Mouse (Mus musculus) forebrain, postnatal 0 days (tissue): Measurements from ENCODE around the gene Slc1a3. TPM values are rescaled to one million over a fixed set of nuclear protein-coding genes. Genes with fewer than 3 reads are reported as not detected.

Experiments used
- ATAC-seq: fragments of 200-750 bp; cut with Nextera tagmentation; 2 replicates; pipeline ENCODE4 v1.8.0; 2017; ENCODE audit warnings: mild to moderate bottlenecking, moderate library complexity
- DNase-seq: peaks from one replicate; pipeline ENCODE4 v3.0.0-alpha.2; 2015
- H3K27ac ChIP-seq: fragments of 300-500 bp; sonication (generic); 2 replicates; pipeline ENCODE4 v1.5.1; 2014; ENCODE audit warnings: low read depth, mild to moderate bottlenecking, antibody characterized with exemption, low read length, moderate library complexity, mixed read lengths
- H3K27me3 ChIP-seq: fragments of 300-500 bp; sonication (generic); 2 replicates; pipeline ENCODE4 v1.6.1; 2014; ENCODE audit warnings: mild to moderate bottlenecking, low read length, mixed read lengths; ENCODE audit not compliant: insufficient read depth
- H3K36me3 ChIP-seq: fragments of 300-500 bp; sonication (generic); 2 replicates; pipeline ENCODE4 v1.6.1; 2014; ENCODE audit warnings: mild to moderate bottlenecking, moderate library complexity; ENCODE audit not compliant: insufficient read depth
- H3K4me1 ChIP-seq: fragments of 300-500 bp; sonication (generic); 2 replicates; pipeline ENCODE4 v1.6.1; 2014; ENCODE audit warnings: antibody characterized with exemption; ENCODE audit not compliant: insufficient read depth
- H3K4me2 ChIP-seq: fragments of 300-500 bp; sonication (generic); 2 replicates; pipeline ENCODE4 v1.6.1; 2014; ENCODE audit warnings: low read depth, mild to moderate bottlenecking, moderate library complexity
- H3K4me3 ChIP-seq: fragments of 300-500 bp; sonication (generic); 2 replicates; pipeline ENCODE4 v1.5.1; 2014; ENCODE audit warnings: low read depth, low read length, mixed read lengths
- H3K9ac ChIP-seq: fragments of 300-500 bp; sonication (generic); 2 replicates; pipeline ENCODE4 v1.6.1; 2014; ENCODE audit warnings: mild to moderate bottlenecking
- H3K9me3 ChIP-seq: fragments of 300-500 bp; sonication (generic); 2 replicates; pipeline ENCODE4 v1.6.1; 2016; ENCODE audit warnings: low read length
- CTCF ChIP-seq: sonication (generic); IDR thresholded peaks from 2 replicates; pipeline ENCODE4 v1.5.1; 2016; ENCODE audit warnings: antibody characterized with exemption, control low read depth, low read depth
- WGBS: fragments of 180-500 bp; shearing (Covaris S2); extraction: QIAGEN DNeasy Blood & Tissue Kit; methylation state at CpG from one replicate; pipeline ENCODE4 v1.1.7; 2014; 5-methylcytosine and 5-hydroxymethylcytosine counted together
- polyA plus RNA-seq: library from polyadenylated mRNA; unstranded; fragments of >200 nt; fragmentation: Nextera tagmentation; extraction: Ambion mirVana; gene quantifications from 2 replicates; pipeline ENCODE4 v1.2.1, GENCODE M21; 2015
- total RNA-seq: library from RNA; depleted of rRNA; stranded (reverse); fragments of >200 nt; gene quantifications from 2 replicates; pipeline ENCODE4 v1.2.3, GENCODE M21; 2014

Gene Slc1a3
- total and polyA plus RNA-seq, 2 experiments from 2014 or later, result 192 to 234 TPM

DNA sequence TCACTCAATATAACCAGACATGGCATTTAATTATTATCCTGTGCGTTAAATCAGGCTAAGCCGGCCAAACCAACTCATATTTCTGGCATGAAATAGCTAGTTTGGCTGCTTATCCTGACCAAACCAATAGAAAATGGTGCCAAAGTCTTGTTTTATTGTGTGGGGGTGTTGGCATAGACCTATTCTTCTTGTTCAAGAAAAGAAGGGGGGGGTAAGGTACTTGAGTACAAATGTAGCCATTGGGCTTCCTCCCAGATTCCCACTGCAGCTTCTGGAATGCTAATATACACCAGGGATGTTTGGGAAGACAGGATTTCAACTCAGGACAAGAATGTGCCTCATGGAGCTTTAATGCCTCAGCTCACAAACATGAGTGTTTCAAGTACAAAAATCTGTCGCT lies 26.3 kb downstream of the Slc1a3 start:
- Histone ChIP-seq H3K9me3 (no peaks in the 10 kb centered on the region), H3K36me3 (no peaks in the 10 kb centered on the region; the same call in 1 of the 2 replicates), H3K4me1 (no peaks in the 10 kb centered on the region), H3K9ac (no peak overlapping the region), H3K27ac (no peak overlapping the region), H3K4me2 (no peak overlapping the region), H3K27me3 (no peaks in the 10 kb centered on the region), H3K4me3 (no peak overlapping the region)
- ATAC-seq (no peak), DNase-seq (no peak)
- TF ChIP-seq CTCF, result no peak
- WGBS, result 57% methylated on average over 3 of the region's 3 CpGs

GRCm38 (mm10) chr15:8682871-8683270 lies 27.7 kb downstream of the Slc1a3 start:
- no peaks in the 10 kb centered on the region for H3K27me3 ChIP-seq
- H3K4me1 ChIP-seq, result no peaks in the 10 kb centered on the region
- H3K36me3 ChIP-seq, result no peaks in the 10 kb centered on the region; the same call in 1 of the 2 replicates
- DNase-seq, result no peak
- H3K9ac ChIP-seq, result no peak overlapping the region
- no peak overlapping the region for H3K27ac ChIP-seq
- H3K9me3 ChIP-seq, result no peaks in the 10 kb centered on the region
- H3K4me2 ChIP-seq, result no peak overlapping the region
- no peak for TF ChIP-seq CTCF
- no peak overlapping the region for H3K4me3 ChIP-seq
- ATAC-seq, result no peak
- 93% methylated on average over 3 of the region's 3 CpGs for WGBS

DNA sequence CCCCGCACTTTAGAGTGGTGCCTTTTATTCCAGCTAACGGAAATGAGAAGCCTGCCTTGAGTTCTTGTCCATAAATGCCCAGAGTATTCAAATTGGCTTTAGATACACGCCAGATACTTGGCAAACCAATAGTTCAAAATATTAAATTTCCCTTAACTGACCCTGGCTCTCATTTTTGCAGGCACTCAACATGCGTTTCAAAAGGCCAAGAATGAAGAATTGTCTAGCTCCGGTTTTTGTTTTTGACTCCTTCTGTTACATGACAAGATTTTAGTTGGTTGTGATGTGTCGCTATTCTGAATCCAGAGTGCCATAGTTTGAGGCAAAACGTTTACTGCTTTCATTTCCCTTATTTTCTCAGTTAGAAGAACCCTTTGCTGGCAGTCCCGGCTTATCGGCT lies 28.1 kb downstream of the Slc1a3 start:
- H3K4me3 ChIP-seq, result no peak overlapping the region
- no peak for ATAC-seq
- no peak overlapping the region for H3K4me2 ChIP-seq
- H3K9me3 ChIP-seq, result no peaks in the 10 kb centered on the region
- no peaks in the 10 kb centered on the region for H3K27me3 ChIP-seq
- no peaks in the 10 kb centered on the region; the same call in 1 of the 2 replicates for H3K36me3 ChIP-seq
- H3K4me1 ChIP-seq, result no peaks in the 10 kb centered on the region
- H3K9ac ChIP-seq, result no peak overlapping the region
- H3K27ac ChIP-seq, result no peak overlapping the region
- TF ChIP-seq CTCF, result no peak
- 80% methylated on average over 9 of the region's 9 CpGs for WGBS
- no peak for DNase-seq

DNA sequence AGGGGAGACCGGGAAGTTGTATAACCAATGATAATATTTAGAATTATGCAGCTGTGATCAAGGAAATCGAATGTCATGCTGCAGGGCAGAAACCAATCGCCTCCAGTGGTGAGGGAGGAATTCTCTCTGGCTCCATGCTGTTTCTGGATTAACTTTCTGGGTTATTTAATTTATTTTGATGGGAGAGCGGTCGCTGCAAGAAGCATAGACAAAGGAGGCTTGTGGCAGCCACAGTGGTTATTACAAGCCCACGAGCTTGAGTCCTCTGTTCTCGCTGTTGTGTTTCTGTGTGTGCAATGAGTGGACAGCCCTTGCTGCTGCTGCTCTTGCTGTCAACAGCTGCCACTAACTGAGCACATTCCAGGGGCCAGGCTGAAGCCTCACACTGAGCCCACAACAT lies 28.6 kb downstream of the Slc1a3 start:
- Histone ChIP-seq H3K4me1 (no peaks in the 10 kb centered on the region), H3K4me3 (no peak overlapping the region), H3K36me3 (no peaks in the 10 kb centered on the region), H3K4me2 (no peak overlapping the region), H3K9me3 (no peaks in the 10 kb centered on the region), H3K27me3 (no peaks in the 10 kb centered on the region), H3K27ac (no peak overlapping the region), H3K9ac (no peak overlapping the region)
- ATAC-seq (no peak), DNase-seq (no peak)
- 59% methylated on average over 7 of the region's 7 CpGs for WGBS
- TF ChIP-seq CTCF, result no peak

GRCm38 (mm10) chr15:8681009-8681408 lies 29.6 kb downstream of the Slc1a3 start:
- WGBS, result 88% methylated on average over 5 of the region's 5 CpGs
- no peak for DNase-seq

DNA sequence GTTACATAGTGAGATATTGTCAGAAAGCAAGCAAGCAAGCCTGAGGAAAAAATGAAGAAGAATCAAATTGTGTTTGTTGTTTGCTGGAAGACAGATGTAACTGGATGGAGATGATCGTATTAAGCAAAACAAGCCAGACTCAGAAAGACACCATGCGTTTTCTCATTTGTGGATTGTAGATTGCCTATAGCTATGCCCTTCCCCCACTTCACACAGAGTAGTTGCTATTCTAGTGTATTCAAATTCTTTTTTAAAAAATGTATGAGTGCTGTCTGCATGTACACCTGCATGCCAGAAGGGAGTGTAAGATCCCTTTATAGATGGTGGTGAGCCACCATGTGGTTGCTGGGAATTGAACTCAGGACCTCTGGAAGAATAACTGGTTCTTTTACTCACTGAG lies 33.6 kb downstream of the Slc1a3 start:
- Histone ChIP-seq H3K27ac (no peak overlapping the region), H3K27me3 (no peaks in the 10 kb centered on the region), H3K9ac (no peak overlapping the region), H3K36me3 (no peaks in the 10 kb centered on the region), H3K4me2 (no peak overlapping the region), H3K4me3 (no peak overlapping the region), H3K9me3 (no peaks in the 10 kb centered on the region), H3K4me1 (no peaks in the 10 kb centered on the region)
- DNase-seq (no peak), ATAC-seq (no peak)
- 89% methylated on average over 2 of the region's 2 CpGs for whole genome bisulfite sequencing
- TF ChIP-seq CTCF, result no peak

More at GRCm38 (mm10) chr15:8681009-8681408, 29.6 kb downstream of the Slc1a3 start:
- Histone ChIP-seq H3K36me3 (no peaks in the 10 kb centered on the region), H3K27ac (no peak overlapping the region), H3K4me2 (no peak overlapping the region), H3K9me3 (no peaks in the 10 kb centered on the region), H3K4me3 (no peak overlapping the region), H3K27me3 (no peaks in the 10 kb centered on the region), H3K9ac (no peak overlapping the region), H3K4me1 (no peaks in the 10 kb centered on the region)
- no peak for TF ChIP-seq CTCF
- no peak for ATAC-seq

- Histone ChIP-seq H3K4me2 (no peak overlapping the region), H3K4me1 (no peaks in the 10 kb centered on the region), H3K27ac (no peak overlapping the region), H3K27me3 (no peaks in the 10 kb centered on the region), H3K36me3 (no peaks in the 10 kb centered on the region), H3K9ac (no peak overlapping the region), H3K9me3 (no peaks in the 10 kb centered on the region), H3K4me3 (no peak overlapping the region)
- DNase-seq (no peak), ATAC-seq (no peak)
- 60% methylated on average over 5 of the region's 5 CpGs for WGBS
- no peak for TF ChIP-seq CTCF
Measured at GRCm38 (mm10) chr15:8676211-8676691, 34.3 kb downstream of the Slc1a3 start.
